Mouse (Mus musculus): ENCODE results near the gene Gm8857. TPM values are rescaled to one million over a fixed set of nuclear protein-coding genes. Genes with fewer than 3 reads are reported as not detected.

Gm8857 gene
- not detected in 2 replicates for polyA plus RNA-seq (2012; rRNA removed)

GRCm38 (mm10) chr5:10947505-10947904, at the start of gene Gm8857, which contains the start of gene Gm8871:
Gm8857 (plus strand) TSS chr5:10947807.
Gm8871 (plus strand) TSS chr5:10947805.

Other genes with a start within 250 kb of the Gm8857 start
- not detected in 2 replicates for gene Gm8871, start within 50 bp of the Gm8857 start, polyA plus RNA-seq (2012; rRNA removed)
- gene Gm8879, start 179.8 kb downstream of the Gm8857 start, polyA plus RNA-seq (2012; rRNA removed), result not detected in 2 replicates
- gene Gm5861, start 235.3 kb downstream of the Gm8857 start, polyA plus RNA-seq (2012; rRNA removed), result not detected in 2 replicates